Mouse (Mus musculus) G1E (cell line): Measurements from ENCODE around the gene Arl10.

ENCODE experiments used
- CTCF ChIP-seq: IDR thresholded peaks from 2 replicates; pipeline ENCODE4 v1.5.1; 2012; ENCODE audit warnings: low read depth, low read length, inconsistent platforms, mixed read lengths
- GATA1 ChIP-seq: IDR thresholded peaks from 2 replicates; pipeline ENCODE4 v1.6.1; 2012; ENCODE audit warnings: borderline replicate concordance, low read length, inconsistent platforms, mixed read lengths
- POLR2AphosphoS5 ChIP-seq: IDR thresholded peaks from 2 replicates; pipeline ENCODE4 v1.6.1; 2012; ENCODE audit warnings: low read depth, low read length, inconsistent platforms; ENCODE audit not compliant: insufficient replicate concordance

DNA sequence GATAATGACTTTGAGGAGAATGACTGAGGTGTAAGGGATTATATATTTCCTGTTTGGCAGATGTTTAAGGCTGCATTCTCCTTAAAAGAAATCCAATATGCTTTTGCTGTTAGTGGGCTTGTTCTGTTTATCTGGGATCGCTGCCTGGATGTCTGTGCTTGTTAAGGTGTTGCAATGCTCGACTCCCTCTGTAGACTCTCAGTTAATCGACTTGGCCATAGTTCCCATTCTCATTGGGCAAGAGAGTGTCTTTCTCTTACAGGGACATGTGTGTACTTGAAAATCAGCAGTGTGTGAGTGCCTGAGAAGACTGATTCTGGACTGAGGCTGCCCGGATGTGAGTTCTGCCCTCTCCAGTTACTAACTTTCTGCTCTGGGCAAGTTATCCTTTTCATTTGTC, 54.3 kb downstream of the Arl10 start:
- no peak for TF ChIP-seq CTCF
- no peak for TF ChIP-seq POLR2AphosphoS5
- TF ChIP-seq GATA1 = no peak
